Mouse (Mus musculus) midbrain, postnatal 0 days (tissue): Measurements from ENCODE around the gene Abcb6. TPM values are rescaled to one million over a fixed set of nuclear protein-coding genes. Genes with fewer than 3 reads are reported as not detected.

Experiments used
- ATAC-seq: fragments of 200-750 bp; cut with Nextera tagmentation; 2 replicates; pipeline ENCODE4 v1.8.0; 2017; ENCODE audit warnings: moderate number of reproducible peaks, mild to moderate bottlenecking, moderate TSS enrichment, moderate library complexity; ENCODE audit not compliant: low FRiP score
- DNase-seq: peaks from one replicate; pipeline ENCODE4 v3.0.0-alpha.2; 2015; ENCODE audit warnings: low spot score
- H3K27ac ChIP-seq: fragments of 300-500 bp; sonication (generic); 2 replicates; pipeline ENCODE4 v1.5.1; 2014; ENCODE audit warnings: low read depth, mild to moderate bottlenecking, low read length, mixed read lengths
- H3K27me3 ChIP-seq: fragments of 300-500 bp; sonication (generic); 2 replicates; pipeline ENCODE4 v1.6.1; 2014; ENCODE audit warnings: low read length, control low read depth, mixed read lengths; ENCODE audit not compliant: insufficient read depth
- H3K36me3 ChIP-seq: fragments of 300-500 bp; sonication (generic); 2 replicates; pipeline ENCODE4 v1.6.1; 2014; ENCODE audit warnings: low read length, control low read depth, mixed read lengths; ENCODE audit not compliant: insufficient read depth
- H3K4me1 ChIP-seq: fragments of 300-500 bp; sonication (generic); 2 replicates; pipeline ENCODE4 v1.6.1; 2014; ENCODE audit warnings: mild to moderate bottlenecking, control low read depth, antibody characterized with exemption, low read length, mixed read lengths; ENCODE audit not compliant: insufficient read depth
- H3K4me2 ChIP-seq: fragments of 300-500 bp; sonication (generic); 2 replicates; pipeline ENCODE4 v1.6.1; 2014; ENCODE audit warnings: low read depth, mild to moderate bottlenecking, low read length, mixed read lengths; ENCODE audit not compliant: poor library complexity, severe bottlenecking
- H3K4me3 ChIP-seq: fragments of 300-500 bp; sonication (generic); 2 replicates; pipeline ENCODE4 v1.5.1; 2014; ENCODE audit warnings: low read depth, mild to moderate bottlenecking, low read length, moderate library complexity
- H3K9ac ChIP-seq: fragments of 300-500 bp; sonication (generic); replicated peaks from 2 replicates; pipeline ENCODE4 v1.6.1; 2014; ENCODE audit warnings: mild to moderate bottlenecking, low read length, moderate library complexity, mixed read lengths; ENCODE audit not compliant: poor library complexity, severe bottlenecking
- H3K9me3 ChIP-seq: fragments of 300-500 bp; sonication (generic); 2 replicates; pipeline ENCODE4 v1.6.1; 2016; ENCODE audit warnings: low read length, control low read depth
- CTCF ChIP-seq: IDR thresholded peaks from 2 replicates; pipeline ENCODE4 v1.5.1; 2016; ENCODE audit warnings: antibody characterized with exemption, mild to moderate bottlenecking
- WGBS: fragments of 180-500 bp; shearing (Covaris S2); extraction: QIAGEN DNeasy Blood & Tissue Kit; methylation state at CpG from one replicate; pipeline ENCODE4 v1.1.7; 2014; 5-methylcytosine and 5-hydroxymethylcytosine counted together
- polyA plus RNA-seq: library from polyadenylated mRNA; unstranded; fragments of >200 nt; fragmentation: Nextera tagmentation; extraction: Ambion mirVana; gene quantifications from 2 replicates; pipeline ENCODE4 v1.2.1, GENCODE M21; 2015
- total RNA-seq: library from RNA; depleted of rRNA; stranded (reverse); fragments of >200 nt; gene quantifications from 2 replicates; pipeline ENCODE4 v1.2.3, GENCODE M21; 2014

Gene Abcb6
- total and polyA plus RNA-seq, 2 experiments from 2014 or later, result 44.6 to 49.1 TPM

GRCm38 (mm10) chr1:75216797-75217585, 36.8 kb upstream of the Abcb6 start:
- H3K4me1 ChIP-seq, result 0 out of 2 replicates have a peak, but pooled peaks cover 4% of the 10 kb centered on the region
- DNase-seq (no peak), ATAC-seq (no peak)
- H3K9me3 ChIP-seq, result no peaks in the 10 kb centered on the region
- no peak overlapping the region for H3K4me3 ChIP-seq
- H3K27me3 ChIP-seq, result peaks cover 12% of the 10 kb centered on the region
- no peak overlapping the region for H3K27ac ChIP-seq
- 83% methylated on average over 13 of the region's 13 CpGs for WGBS
- H3K4me2 ChIP-seq, result no peak overlapping the region
- peaks cover 25% of the 10 kb centered on the region for H3K36me3 ChIP-seq
- no peak for TF ChIP-seq CTCF
- H3K9ac ChIP-seq, result no peak overlapping the region

DNA sequence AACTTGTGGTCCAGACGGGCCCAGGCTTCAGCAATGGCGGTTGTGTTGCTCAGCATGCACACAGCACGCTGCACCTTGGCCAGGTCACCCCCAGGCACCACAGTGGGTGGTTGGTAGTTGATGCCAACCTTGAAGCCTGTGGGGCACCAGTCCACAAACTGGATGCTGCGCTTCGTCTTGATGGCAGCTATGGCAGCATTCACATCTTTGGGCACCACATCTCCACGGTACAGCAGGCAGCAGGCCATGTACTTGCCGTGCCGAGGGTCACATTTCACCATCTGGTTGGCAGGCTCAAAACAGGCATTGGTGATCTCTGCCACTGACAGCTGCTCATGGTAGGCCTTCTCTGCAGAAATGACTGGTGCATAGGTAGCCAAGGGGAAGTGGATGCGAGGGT, 35.6 kb upstream of the Abcb6 start:
- WGBS, result 98% methylated on average over 9 of the region's 9 CpGs
- Histone ChIP-seq H3K27ac (no peak overlapping the region), H3K9me3 (no peaks in the 10 kb centered on the region), H3K9ac (no peak overlapping the region), H3K4me1 (peaks cover 11% of the 10 kb centered on the region; the same call in 1 of the 2 replicates), H3K36me3 (peaks cover 26% of the 10 kb centered on the region), H3K27me3 (0 out of 2 replicates have a peak, but pooled peaks cover 3% of the 10 kb centered on the region), H3K4me2 (no peak overlapping the region), H3K4me3 (no peak overlapping the region)
- ATAC-seq (no peak), DNase-seq (no peak)
- no peak for TF ChIP-seq CTCF

- DNase-seq (peak; percentile 46), ATAC-seq (no peak)
- Histone ChIP-seq H3K4me3 (no peak overlapping the region), H3K9me3 (no peaks in the 10 kb centered on the region), H3K36me3 (peaks cover 26% of the 10 kb centered on the region), H3K4me2 (no peak overlapping the region), H3K27ac (no peak overlapping the region), H3K27me3 (no peaks in the 10 kb centered on the region), H3K9ac (no peak overlapping the region), H3K4me1 (peaks cover 15% of the 10 kb centered on the region)
- TF ChIP-seq CTCF, result no peak
- 82% methylated on average over 5 of the region's 5 CpGs for WGBS
Observed at GRCm38 (mm10) chr1:75214886-75215285, 34.7 kb upstream of the Abcb6 start.

GRCm38 (mm10) chr1:75214442-75214841, 34.2 kb upstream of the Abcb6 start:
- H3K9me3 ChIP-seq, result no peaks in the 10 kb centered on the region
- no peak overlapping the region for H3K9ac ChIP-seq
- no peak overlapping the region for H3K4me3 ChIP-seq
- H3K4me1 ChIP-seq, result peaks cover 14% of the 10 kb centered on the region
- peaks cover 26% of the 10 kb centered on the region for H3K36me3 ChIP-seq
- no peak overlapping the region for H3K27ac ChIP-seq
- ATAC-seq (no peak), DNase-seq (peak; percentile 19)
- H3K4me2 ChIP-seq, result no peak overlapping the region
- WGBS, result 70% methylated on average over 2 of the region's 2 CpGs
- no peaks in the 10 kb centered on the region for H3K27me3 ChIP-seq
- TF ChIP-seq CTCF, result no peak

DNA sequence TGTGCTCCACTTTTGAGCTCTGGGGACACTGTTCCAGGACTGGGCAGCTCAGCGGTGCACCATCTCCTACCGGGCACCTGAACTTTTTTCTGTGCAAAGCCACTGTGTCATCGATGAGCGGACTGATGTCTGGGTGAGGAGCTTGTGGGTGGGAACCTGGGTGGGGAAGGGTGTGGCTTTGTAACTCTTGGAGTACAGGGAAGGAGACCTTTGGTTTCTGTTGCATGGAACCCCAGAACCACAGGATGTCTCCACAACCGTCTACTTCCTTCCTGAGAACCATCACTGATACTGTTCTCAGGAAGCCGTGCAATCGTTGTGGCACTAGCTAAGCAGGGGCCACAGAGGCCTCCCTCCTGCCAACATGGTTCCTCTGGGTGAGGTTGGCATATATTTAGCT, 32.9 kb upstream of the Abcb6 start:
- H3K4me2 ChIP-seq, result no peak overlapping the region
- WGBS, result 88% methylated on average over 7 of the region's 7 CpGs
- no peaks in the 10 kb centered on the region for H3K27me3 ChIP-seq
- H3K4me3 ChIP-seq, result no peak overlapping the region
- H3K36me3 ChIP-seq, result peaks cover 26% of the 10 kb centered on the region
- no peak overlapping the region for H3K27ac ChIP-seq
- no peak for DNase-seq
- H3K9ac ChIP-seq, result no peak overlapping the region
- no peak for ATAC-seq
- H3K4me1 ChIP-seq, result peaks cover 19% of the 10 kb centered on the region
- TF ChIP-seq CTCF, result no peak
- no peaks in the 10 kb centered on the region for H3K9me3 ChIP-seq

- DNase-seq, result no peak
- peaks cover 26% of the 10 kb centered on the region for H3K36me3 ChIP-seq
- no peak for TF ChIP-seq CTCF
- H3K27ac ChIP-seq, result no peak overlapping the region
- H3K9me3 ChIP-seq, result no peaks in the 10 kb centered on the region
- H3K27me3 ChIP-seq, result no peaks in the 10 kb centered on the region
- H3K9ac ChIP-seq, result no peak overlapping the region
- peaks cover 19% of the 10 kb centered on the region for H3K4me1 ChIP-seq
- H3K4me2 ChIP-seq, result no peak overlapping the region
- ATAC-seq, result no peak
- 86% methylated on average over 4 of the region's 4 CpGs for WGBS
- no peak overlapping the region for H3K4me3 ChIP-seq
Observed at GRCm38 (mm10) chr1:75212542-75212941, 32.4 kb upstream of the Abcb6 start.
